Mouse (Mus musculus): Measurements from ENCODE around the gene Ckap4.

The Ckap4 gene

GRCm38 (mm10) chr10:84533912-84534671 lies at the start of gene Ckap4:
Gene Ckap4 (minus strand): TSS chr10:84534062.
- peak; percentile 88 for DNase-seq

GRCm38 (mm10) chr10:84582236-84582635 lies 48.4 kb upstream of the Ckap4 start:
- DNase-seq = peak; percentile 15

- no peak for DNase-seq
These were observed 47.3 kb upstream of the Ckap4 start for GRCm38 (mm10) chr10:84581191-84581590.

- no peak for DNase-seq
These were observed 45.7 kb upstream of the Ckap4 start for GRCm38 (mm10) chr10:84579527-84579926.

- no peak for DNase-seq
These were observed 44.9 kb upstream of the Ckap4 start for GRCm38 (mm10) chr10:84578738-84579137.

- DNase-seq = peak; percentile 83
These were observed 43.3 kb upstream of the Ckap4 start for GRCm38 (mm10) chr10:84577071-84577727.

- peak; percentile 97 for DNase-seq
These were observed 42.7 kb upstream of the Ckap4 start, which contains the start of gene Tcp11l2 for GRCm38 (mm10) chr10:84576395-84577070. Gene Tcp11l2 (plus strand): TSS chr10:84576626.

GRCm38 (mm10) chr10:84576029-84576394 lies 42.1 kb upstream of the Ckap4 start:
- DNase-seq = no peak

- no peak for DNase-seq
These were observed 40.0 kb upstream of the Ckap4 start for GRCm38 (mm10) chr10:84573671-84574420.

- no peak for DNase-seq
These were observed 37.3 kb upstream of the Ckap4 start for GRCm38 (mm10) chr10:84571052-84571639.

- DNase-seq = no peak
These were observed 30.6 kb upstream of the Ckap4 start for GRCm38 (mm10) chr10:84564427-84564826.

GRCm38 (mm10) chr10:84562567-84563554 lies 29.0 kb upstream of the Ckap4 start:
- peak; percentile 12 for DNase-seq

GRCm38 (mm10) chr10:84562121-84562520 lies 28.3 kb upstream of the Ckap4 start:
- no peak for DNase-seq

- DNase-seq = no peak
These were observed 26.1 kb upstream of the Ckap4 start for GRCm38 (mm10) chr10:84559986-84560385.

- DNase-seq = no peak
These were observed 24.6 kb upstream of the Ckap4 start for GRCm38 (mm10) chr10:84558511-84558910.

GRCm38 (mm10) chr10:84556120-84556519 lies 22.3 kb upstream of the Ckap4 start:
- DNase-seq = no peak

- no peak for DNase-seq
These were observed 20.6 kb upstream of the Ckap4 start for GRCm38 (mm10) chr10:84554291-84555009.

GRCm38 (mm10) chr10:84552477-84552876 lies 18.6 kb upstream of the Ckap4 start:
- DNase-seq = no peak

- no peak for DNase-seq
These were observed 18.0 kb upstream of the Ckap4 start for GRCm38 (mm10) chr10:84551846-84552245.

GRCm38 (mm10) chr10:84549920-84550293 lies 16.0 kb upstream of the Ckap4 start:
- no peak for DNase-seq
